Mouse (Mus musculus): ENCODE measurements around the gene Trim14. TPM values are rescaled to one million over a fixed set of nuclear protein-coding genes. Genes with fewer than 3 reads are reported as not detected.
A peak's percentile ranks its signal among the peaks of the same experiment; 100 is the strongest.

The Trim14 gene
- total RNA-seq, 2 experiments from 2014 or later: 0.46 to 1.4 TPM

GRCm38 (mm10) chr4:46475101-46475500 is 60.8 kb downstream of the Trim14 start:
- DNase-seq: no peak

GRCm38 (mm10) chr4:46465740-46466139 is 70.2 kb downstream of the Trim14 start:
- no peak for DNase-seq

- no peak for DNase-seq
Observed at GRCm38 (mm10) chr4:46463130-46463830, 72.7 kb downstream of the Trim14 start.

- DNase-seq: no peak
Observed at GRCm38 (mm10) chr4:46458411-46458810, 77.5 kb downstream of the Trim14 start.

GRCm38 (mm10) chr4:46457186-46457585 is 78.8 kb downstream of the Trim14 start:
- no peak for DNase-seq

- no peak for DNase-seq
Observed at GRCm38 (mm10) chr4:46456762-46457161, 79.2 kb downstream of the Trim14 start.

- no peak for DNase-seq
Observed at GRCm38 (mm10) chr4:46454097-46454864, 81.7 kb downstream of the Trim14 start.

- DNase-seq: no peak
Observed at GRCm38 (mm10) chr4:46452855-46453719, 82.9 kb downstream of the Trim14 start.

- DNase-seq: no peak
Observed at GRCm38 (mm10) chr4:46452481-46452850, 83.5 kb downstream of the Trim14 start.

- DNase-seq: peak; percentile 77
Observed at GRCm38 (mm10) chr4:46451758-46452480, 84.0 kb downstream of the Trim14 start.

GRCm38 (mm10) chr4:46451240-46451757 is 84.6 kb downstream of the Trim14 start:
- peak; percentile 77 for DNase-seq

- DNase-seq: peak; percentile 93
Observed at GRCm38 (mm10) chr4:46450519-46451131, 85.3 kb downstream of the Trim14 start, which contains the start of gene Anp32b. TSS of gene Anp32b (plus strand) at chr4:46450902.

- DNase-seq: no peak
Observed at GRCm38 (mm10) chr4:46450020-46450518, 85.9 kb downstream of the Trim14 start.

GRCm38 (mm10) chr4:46448886-46449285 is 87.1 kb downstream of the Trim14 start:
- DNase-seq: peak; percentile 21

- no peak for DNase-seq
Observed at GRCm38 (mm10) chr4:46447461-46447860, 88.5 kb downstream of the Trim14 start.

GRCm38 (mm10) chr4:46445237-46445945 is 90.5 kb downstream of the Trim14 start:
- DNase-seq: no peak
